Mouse (Mus musculus): ENCODE measurements around the gene Cdk6.

DNA sequence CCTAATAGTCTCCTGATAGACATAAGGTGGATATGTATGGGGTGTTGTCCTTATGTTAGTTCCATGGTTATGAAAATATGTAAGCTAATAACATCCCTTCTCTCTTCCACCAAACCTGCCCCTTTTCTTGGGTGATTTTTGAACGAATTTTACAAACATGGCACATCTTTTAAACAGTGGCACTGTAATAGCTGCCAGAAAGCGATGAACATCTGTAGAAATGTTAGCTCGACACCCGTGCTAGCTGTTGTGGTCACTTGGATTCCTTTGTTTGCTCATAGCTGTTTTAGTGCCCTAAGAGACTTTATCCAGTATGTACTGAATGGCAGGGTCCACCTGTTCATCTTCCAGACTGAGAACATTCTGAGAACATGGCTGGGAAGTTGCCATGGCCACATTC lies 230.0 kb downstream of the Cdk6 start, which contains the start of gene 1700109H08Rik:
- TF ChIP-seq USF1 (IDR thresholded peaks at IDR 0.05; ENCODE audit: low read depth) (no peak), MAX (IDR thresholded peaks at IDR 0.05) (no peak), CTCF (IDR thresholded peaks at IDR 0.05; ENCODE audit: control insufficient read depth, insufficient read depth, insufficient read length) (no peak)
